Mouse (Mus musculus) mesoderm, embryonic 11.5 days (tissue): ENCODE data around the gene Otulinl.
A peak's percentile ranks its signal among the peaks of the same experiment; 100 is the strongest.

ENCODE experiments used
- DNase-seq: peaks from one replicate; pipeline ENCODE4 v3.0.0-alpha.2; 2012; ENCODE audit warnings: low read depth, low spot score

Gene Otulinl

DNA sequence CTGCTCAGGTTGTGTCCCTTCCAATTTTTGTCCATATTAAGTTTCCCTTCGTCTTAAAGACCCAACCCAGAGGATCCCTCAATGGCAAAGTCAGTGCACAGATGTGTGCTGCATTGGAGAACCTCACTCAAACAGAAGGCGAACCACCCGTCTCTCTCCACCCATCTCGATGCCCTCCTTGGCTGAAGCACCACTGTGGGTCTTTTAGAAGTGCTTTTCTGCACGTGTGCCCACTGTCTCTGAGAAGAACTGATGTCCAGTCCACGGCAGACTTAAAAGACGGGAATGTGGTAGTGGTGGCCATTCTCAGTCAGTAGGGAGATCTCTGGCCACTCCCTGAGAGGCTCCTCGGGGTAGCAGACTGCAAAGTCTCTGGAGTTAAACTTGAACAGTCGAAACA, 24.8 kb downstream of the Otulinl start:
- no peak for DNase-seq

- peak; percentile 68 for DNase-seq
Observed at GRCm38 (mm10) chr15:27655015-27655414, 26.4 kb downstream of the Otulinl start.

- DNase-seq = peak; percentile 45
Observed at GRCm38 (mm10) chr15:27647686-27648085, 33.7 kb downstream of the Otulinl start.

DNA sequence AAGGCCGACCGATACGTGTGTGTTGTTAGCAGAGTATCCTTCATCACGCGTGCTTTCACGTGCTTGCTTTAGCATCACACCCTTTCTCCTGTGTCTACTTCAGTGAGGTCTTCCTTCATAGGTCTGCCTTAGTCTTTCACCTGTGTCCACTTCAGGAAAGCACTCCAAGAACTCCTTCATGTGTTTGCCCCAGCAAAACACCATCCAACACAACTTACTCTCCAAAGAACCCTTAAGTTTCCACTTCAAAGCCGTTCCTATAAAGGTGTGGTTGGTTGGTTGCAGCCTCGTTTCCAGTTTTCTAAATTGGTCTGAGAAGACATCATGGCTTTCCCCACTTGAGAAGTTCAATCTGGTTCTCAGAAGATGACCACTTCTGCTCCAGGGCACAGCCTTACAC, 34.7 kb downstream of the Otulinl start:
- no peak for DNase-seq

DNA sequence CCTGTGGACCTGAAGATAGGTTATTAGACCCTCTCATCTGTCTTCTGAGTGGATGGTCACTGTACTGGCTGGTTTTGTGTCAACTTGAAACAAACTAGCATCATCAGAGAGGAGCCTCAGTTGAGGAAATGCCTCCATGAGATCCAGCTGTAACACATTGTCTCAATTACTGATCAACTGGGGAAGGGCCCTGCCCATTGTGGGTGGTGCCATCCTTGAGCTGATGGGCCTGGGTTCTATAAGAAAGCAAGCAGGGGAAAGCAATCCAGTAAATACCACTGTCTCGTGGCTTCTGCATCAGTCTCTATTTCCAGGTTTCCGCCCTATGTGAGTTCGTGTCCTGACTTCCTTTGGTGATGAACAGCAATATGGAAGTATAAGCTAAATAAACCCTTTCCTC, 36.1 kb downstream of the Otulinl start:
- no peak for DNase-seq

GRCm38 (mm10) chr15:27642895-27643294, 38.5 kb downstream of the Otulinl start:
- no peak for DNase-seq

DNA sequence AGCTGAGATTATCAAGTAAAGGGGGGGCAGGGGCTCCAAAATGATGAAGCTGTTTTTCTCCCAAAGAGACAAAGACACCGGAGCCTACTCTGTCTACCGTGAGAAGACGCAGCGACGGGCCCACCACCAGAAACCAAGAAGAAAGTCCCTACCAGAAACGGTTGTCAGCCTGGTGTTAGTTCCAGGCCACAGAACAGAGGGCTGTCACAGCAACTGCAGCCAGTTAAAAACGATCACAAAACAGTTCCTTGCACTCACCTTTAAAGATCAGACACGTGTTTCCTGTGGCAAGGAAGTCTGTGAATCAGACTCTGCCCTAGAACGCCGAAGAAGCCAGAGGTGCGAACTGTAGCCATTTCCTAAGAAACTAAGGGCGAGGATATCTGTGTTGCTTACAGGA, 40.2 kb downstream of the Otulinl start:
- DNase-seq = no peak

DNA sequence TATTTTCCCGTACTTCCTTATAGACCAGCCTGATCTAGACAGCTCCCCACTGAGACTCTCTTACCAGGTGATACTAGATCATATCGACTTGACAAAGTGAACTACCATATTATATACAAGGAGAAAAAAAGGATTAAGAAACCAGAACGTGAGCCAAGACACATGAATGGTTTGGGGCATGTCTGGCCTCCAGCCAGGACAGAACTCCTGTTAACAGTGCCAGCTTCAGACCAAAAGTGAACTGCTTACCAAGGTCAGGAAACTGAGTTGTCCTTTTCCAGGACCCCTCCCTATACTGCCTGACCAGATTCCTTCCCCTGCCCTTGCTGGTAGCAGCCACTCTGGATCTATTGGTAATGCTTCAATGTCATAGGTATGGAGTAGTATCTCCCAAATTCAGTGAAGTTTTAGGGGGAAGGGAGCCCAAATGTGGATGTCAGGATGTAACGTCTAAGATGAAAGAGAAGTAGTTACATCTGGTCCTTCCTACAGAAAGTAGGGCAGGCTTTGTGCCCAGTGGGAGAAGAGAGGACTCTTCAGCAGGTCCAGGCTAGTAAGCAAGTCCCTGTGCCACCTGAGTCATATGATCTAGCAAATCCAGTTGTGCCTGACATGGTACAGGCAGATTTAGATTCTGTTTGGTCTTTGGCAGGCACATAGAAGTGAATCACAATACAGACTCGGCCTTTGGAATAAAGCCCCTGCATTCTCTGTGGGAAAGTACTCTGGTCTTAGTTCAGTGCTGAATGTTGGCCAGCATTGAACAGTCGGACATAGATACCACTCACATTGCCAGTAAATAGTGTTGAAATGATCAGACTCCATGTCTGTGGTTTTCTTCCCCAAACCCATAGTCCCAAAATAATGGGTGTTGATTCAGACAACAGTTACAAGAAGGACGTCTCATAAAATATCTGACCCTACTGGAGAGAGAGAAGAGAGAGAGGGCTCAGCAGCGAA, 47.2 kb downstream of the Otulinl start:
- DNase-seq = no peak

- peak; percentile 98 for DNase-seq
Observed at GRCm38 (mm10) chr15:27630601-27631383, 50.6 kb downstream of the Otulinl start, which contains the start of gene Otulin. Otulin (minus strand) TSS chr15:27630693.

- DNase-seq = peak; percentile 12
Observed at GRCm38 (mm10) chr15:27629800-27630600, 51.4 kb downstream of the Otulinl start.

DNA sequence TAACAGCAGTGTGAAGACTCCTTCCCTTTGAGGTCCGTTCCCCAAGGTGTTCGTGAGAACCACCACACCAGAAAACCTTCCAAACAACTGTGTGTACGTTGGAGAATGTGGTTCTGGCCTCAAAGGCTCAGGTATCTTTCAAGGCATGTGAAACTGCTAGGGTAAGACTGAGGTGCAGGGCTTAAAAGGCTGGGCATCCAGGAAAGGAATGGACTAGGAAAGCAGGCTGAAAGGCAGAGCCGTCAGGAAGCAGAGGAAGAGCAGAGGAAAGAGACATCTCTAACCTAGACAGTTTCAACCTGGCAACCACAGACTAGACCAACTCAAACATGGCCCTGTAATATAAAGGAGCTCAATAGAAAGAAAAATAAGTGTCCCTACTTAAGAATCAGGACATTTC, 52.3 kb downstream of the Otulinl start:
- DNase-seq = no peak

GRCm38 (mm10) chr15:27627794-27628193, 53.6 kb downstream of the Otulinl start:
- DNase-seq = no peak

DNA sequence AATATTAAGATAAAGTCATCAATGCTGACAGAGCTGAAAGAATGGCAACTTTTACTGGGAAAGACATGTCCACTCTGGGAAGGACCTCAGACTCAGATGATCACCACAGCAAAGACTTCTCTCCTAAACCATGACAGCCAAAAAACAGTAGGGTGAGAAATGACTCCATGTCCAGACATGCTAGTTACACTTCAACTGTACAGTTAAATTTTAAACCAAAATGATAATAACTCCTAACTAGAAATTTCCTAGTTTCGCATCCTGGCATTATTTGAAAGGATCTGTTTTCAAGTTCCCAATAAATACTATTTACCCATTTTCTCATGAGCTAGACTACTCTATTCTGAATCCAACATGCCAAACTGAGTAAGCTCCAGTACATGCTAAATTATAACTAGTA, 55.1 kb downstream of the Otulinl start:
- DNase-seq = no peak

- no peak for DNase-seq
Observed at GRCm38 (mm10) chr15:27625890-27626255, 55.5 kb downstream of the Otulinl start.

DNA sequence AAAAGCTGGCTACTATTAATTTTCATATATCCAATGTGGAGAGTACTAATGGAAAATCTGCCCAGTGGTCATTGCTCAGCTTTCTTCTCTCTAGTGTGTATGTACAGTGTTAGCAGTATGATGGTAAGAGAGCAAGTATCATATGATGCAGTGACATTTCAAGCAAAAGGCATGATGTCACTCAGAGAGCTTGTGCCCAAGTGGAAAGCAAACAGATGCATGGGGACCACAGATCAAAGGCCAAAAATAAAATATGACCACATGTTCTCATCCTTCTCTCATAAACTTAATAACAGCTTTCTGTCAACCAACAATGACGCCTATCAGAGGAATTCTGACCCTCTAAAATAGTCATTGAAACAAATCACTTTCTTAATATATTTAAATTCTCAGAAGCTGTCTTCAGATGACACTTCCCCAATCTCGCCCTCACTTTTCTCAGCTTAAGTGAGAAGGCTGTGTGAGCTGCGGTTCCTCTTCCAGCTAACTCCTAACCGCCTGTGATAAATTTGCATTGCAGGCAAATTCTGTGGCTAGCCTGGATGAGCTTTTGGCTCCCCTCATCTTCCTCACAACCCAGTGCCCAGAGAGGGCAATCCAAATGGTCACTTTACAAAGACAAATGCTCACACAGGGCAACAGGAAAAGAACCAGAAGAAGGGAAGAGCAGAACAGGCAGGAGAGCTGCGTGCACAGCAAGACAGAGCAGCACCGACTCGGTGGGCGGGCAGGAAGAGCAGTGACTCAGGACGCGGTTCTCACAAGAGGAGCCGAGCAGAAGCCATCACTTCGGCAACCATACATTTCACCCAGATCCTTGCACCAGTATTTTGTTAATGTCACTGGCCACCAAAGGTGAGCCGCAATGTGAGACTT, 56.1 kb downstream of the Otulinl start:
- DNase-seq = no peak

GRCm38 (mm10) chr15:27623286-27623685, 58.1 kb downstream of the Otulinl start:
- DNase-seq = no peak

DNA sequence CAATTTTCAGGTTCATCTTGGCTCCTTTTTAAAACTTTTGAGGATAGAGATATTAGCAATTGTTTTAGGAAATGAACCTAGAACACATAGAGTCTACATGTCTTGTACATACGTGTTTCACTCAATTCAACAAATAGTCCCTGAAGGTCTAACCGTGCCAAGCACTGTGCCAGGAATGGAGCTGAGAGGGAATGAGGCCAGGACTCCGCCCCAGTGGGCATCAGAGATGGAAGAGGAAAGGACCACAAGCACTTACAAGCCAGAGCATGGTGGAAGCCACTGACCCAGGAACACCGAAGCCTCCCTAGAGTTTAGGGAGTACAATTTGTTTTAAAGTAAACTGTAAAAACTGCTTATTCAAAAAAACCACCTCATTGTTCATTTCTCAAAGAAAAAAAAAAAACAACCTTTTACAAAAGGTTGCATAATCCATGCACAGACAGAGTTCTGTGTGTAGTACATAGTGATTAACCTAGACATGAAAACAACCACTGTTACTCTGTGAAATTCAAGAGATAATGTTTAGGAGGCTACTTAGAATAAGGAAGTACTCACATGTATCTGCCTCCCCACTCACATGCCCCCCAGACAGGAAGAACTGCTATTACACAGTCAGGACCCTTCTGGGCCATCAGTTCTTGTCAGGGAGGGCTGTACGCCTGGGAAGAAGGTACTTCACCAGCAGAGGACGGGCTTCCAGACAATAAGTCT, 60.7 kb downstream of the Otulinl start:
- no peak for DNase-seq

DNA sequence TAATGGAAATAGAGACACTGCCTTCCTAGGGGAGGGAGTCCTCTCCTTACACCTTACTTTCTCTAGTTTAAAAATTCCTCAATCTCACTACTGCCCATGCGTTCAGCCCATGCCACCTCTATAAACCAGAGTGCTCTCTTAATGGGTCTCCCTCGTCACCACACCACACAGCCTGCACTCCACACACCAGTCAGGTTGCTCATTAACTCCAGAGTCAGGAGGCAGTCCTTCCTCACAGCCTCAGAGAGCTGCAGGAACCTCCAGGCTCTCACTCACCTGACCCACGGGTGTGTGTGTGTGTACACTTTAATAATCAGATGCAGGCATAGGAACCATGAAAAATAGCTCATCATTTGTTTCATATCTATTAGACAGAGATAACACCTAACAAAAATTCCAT, 61.7 kb downstream of the Otulinl start:
- DNase-seq = no peak

- no peak for DNase-seq
Observed at GRCm38 (mm10) chr15:27618778-27619533, 62.4 kb downstream of the Otulinl start.
